Mouse (Mus musculus): ENCODE data around the gene Zer1.
A peak's percentile ranks its signal among the peaks of the same experiment; 100 is the strongest.

Zer1 gene

GRCm38 (mm10) chr2:30128789-30129188 is 4.4 kb upstream of the Zer1 start:
- DNase-seq (ENCODE audit: low spot score in 2 of 2) = no peak

GRCm38 (mm10) chr2:30123729-30124471 is 485 bp downstream of the Zer1 start:
- no peak for DNase-seq (ENCODE audit: low spot score in 2 of 2)

- no peak for DNase-seq (ENCODE audit: low spot score in 2 of 2)
Observed at GRCm38 (mm10) chr2:30122766-30123165, 1.6 kb downstream of the Zer1 start.

GRCm38 (mm10) chr2:30120269-30120668 is 4.1 kb downstream of the Zer1 start:
- DNase-seq (ENCODE audit: low spot score in 2 of 2) = no peak

GRCm38 (mm10) chr2:30119641-30120051 is 4.7 kb downstream of the Zer1 start:
- DNase-seq (ENCODE audit: low spot score in 2 of 2) = peak in 1 of 2 experiments; percentile 55

- DNase-seq (ENCODE audit: low spot score in 2 of 2) = no peak
Observed at GRCm38 (mm10) chr2:30112564-30112963, 11.8 kb downstream of the Zer1 start.

- DNase-seq (ENCODE audit: low spot score in 2 of 2) = no peak
Observed at GRCm38 (mm10) chr2:30111500-30111899, 12.9 kb downstream of the Zer1 start.

- no peak for DNase-seq (ENCODE audit: low spot score in 2 of 2)
Observed at GRCm38 (mm10) chr2:30108260-30108659, 16.1 kb downstream of the Zer1 start.

GRCm38 (mm10) chr2:30107646-30108045 is 16.7 kb downstream of the Zer1 start:
- no peak for DNase-seq (ENCODE audit: low spot score in 2 of 2)

GRCm38 (mm10) chr2:30106364-30106763 is 18.0 kb downstream of the Zer1 start:
- DNase-seq (ENCODE audit: low spot score in 2 of 2) = peak; percentile 72 to 86

- no peak for DNase-seq (ENCODE audit: low spot score in 2 of 2)
Observed at GRCm38 (mm10) chr2:30100214-30100613, 24.2 kb downstream of the Zer1 start.

- peak; percentile 62 to 80 for DNase-seq (ENCODE audit: low spot score in 2 of 2)
Observed at GRCm38 (mm10) chr2:30095882-30096527, 28.4 kb downstream of the Zer1 start.

GRCm38 (mm10) chr2:30094208-30094588 is 30.2 kb downstream of the Zer1 start:
- DNase-seq (ENCODE audit: low spot score in 2 of 2) = peak in 1 of 2 experiments; percentile 23

GRCm38 (mm10) chr2:30093471-30094207 is 30.7 kb downstream of the Zer1 start, which contains the start of gene Zdhhc12:
Zdhhc12 (minus strand) TSS chr2:30093648.
- DNase-seq (ENCODE audit: low spot score in 2 of 2) = peak; percentile 96

- DNase-seq (ENCODE audit: low spot score in 2 of 2) = no peak
Observed at GRCm38 (mm10) chr2:30092280-30092918, 32.0 kb downstream of the Zer1 start.

GRCm38 (mm10) chr2:30091521-30091920 is 32.9 kb downstream of the Zer1 start:
- no peak for DNase-seq (ENCODE audit: low spot score in 2 of 2)

- no peak for DNase-seq (ENCODE audit: low spot score in 2 of 2)
Observed at GRCm38 (mm10) chr2:30087310-30087709, 37.1 kb downstream of the Zer1 start.

- DNase-seq (ENCODE audit: low spot score in 2 of 2) = peak in 1 of 2 experiments; percentile 12
Observed at GRCm38 (mm10) chr2:30084632-30085031, 39.8 kb downstream of the Zer1 start.

- peak in 1 of 2 experiments; percentile 30 for DNase-seq (ENCODE audit: low spot score in 2 of 2)
Observed at GRCm38 (mm10) chr2:30084113-30084512, 40.3 kb downstream of the Zer1 start.

GRCm38 (mm10) chr2:30080181-30080800 is 44.1 kb downstream of the Zer1 start:
- no peak for DNase-seq (ENCODE audit: low spot score in 2 of 2)

GRCm38 (mm10) chr2:30078760-30079159 is 45.6 kb downstream of the Zer1 start:
- no peak for DNase-seq (ENCODE audit: low spot score in 2 of 2)

GRCm38 (mm10) chr2:30078349-30078712 is 46.1 kb downstream of the Zer1 start:
- no peak for DNase-seq (ENCODE audit: low spot score in 2 of 2)

Measured in spleen, postnatal 4 days (tissue).